Mouse (Mus musculus) ES-E14 (cell line): ENCODE results near the gene Efna1.

Source experiments
- CHD2 ChIP-seq: IDR thresholded peaks from 2 replicates; pipeline ENCODE4 v1.6.1; 2014; ENCODE audit warnings: mild to moderate bottlenecking, low read depth, low read length, inconsistent platforms
- HCFC1 ChIP-seq: IDR thresholded peaks from 2 replicates; pipeline ENCODE4 v1.6.1; 2012; ENCODE audit warnings: low read length, inconsistent platforms, borderline replicate concordance; ENCODE audit not compliant: insufficient read depth
- MAFK ChIP-seq: IDR thresholded peaks from 2 replicates; pipeline ENCODE4 v1.6.1; 2014; ENCODE audit warnings: mild to moderate bottlenecking, low read depth, low read length, inconsistent platforms; ENCODE audit not compliant: insufficient read depth
- ZC3H11A ChIP-seq: IDR thresholded peaks from 2 replicates; pipeline ENCODE4 v1.6.1; 2012; ENCODE audit warnings: low read depth, mild to moderate bottlenecking, inconsistent platforms, low read length, borderline replicate concordance
- ZNF384 ChIP-seq: IDR thresholded peaks from 2 replicates; pipeline ENCODE4 v1.6.1; 2012; ENCODE audit warnings: low read depth, low read length, inconsistent platforms

DNA sequence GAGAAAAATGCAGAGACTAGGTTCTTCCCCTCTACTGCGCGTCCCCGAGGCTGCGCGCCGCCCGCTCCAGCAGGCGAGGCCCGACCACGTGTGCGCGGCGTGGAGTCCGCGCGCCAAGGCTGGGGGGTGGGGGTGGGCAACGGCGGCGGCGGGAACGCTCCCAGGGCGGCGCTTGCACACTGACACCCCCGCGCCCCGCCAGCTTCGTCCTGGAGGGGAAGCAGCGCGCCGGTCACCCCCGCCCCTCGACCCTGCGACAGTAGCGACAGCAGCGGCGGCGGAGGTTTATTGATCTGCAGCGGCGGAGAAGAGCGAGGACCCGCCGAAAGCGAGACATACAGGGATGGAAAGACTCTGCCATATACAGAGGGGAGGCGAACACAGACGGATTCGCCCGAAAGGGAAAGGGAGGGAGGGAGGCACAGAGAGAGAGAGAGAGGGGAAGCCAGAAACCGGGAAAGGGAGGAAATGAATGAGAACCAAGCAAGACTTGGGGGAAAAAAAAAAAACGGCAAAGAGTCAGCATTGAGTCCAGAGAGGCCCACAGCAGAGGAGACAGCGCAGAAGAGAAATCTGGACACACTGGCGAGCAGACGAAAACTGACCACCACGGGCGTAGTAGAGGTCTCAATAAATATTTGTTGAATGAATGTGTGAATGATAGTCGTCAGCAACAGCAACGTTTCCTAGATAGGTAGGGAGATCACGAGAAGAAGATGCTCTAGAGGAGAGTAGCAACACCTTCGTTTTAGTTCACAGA is 38.8 kb upstream of the Efna1 start:
- TF ChIP-seq CHD2 (no peak), HCFC1 (no peak), ZC3H11A (no peak), ZNF384 (no peak), MAFK (no peak)
